In genomic region chr2:91321923-91322322, GRCm38 (mm10) we compare ENCODE assay signal across 24 mouse cellular contexts. TPM values are rescaled to one million over a fixed set of nuclear protein-coding genes. Genes with fewer than 3 reads are reported as not detected.
DNase-seq lines count a peak whose midpoint lies in the region; ATAC-seq and TF ChIP-seq lines count a peak whose summit lies in the region.
"Had no signal": no experiment of that assay in that cellular context is flagged by ENCODE, and none has a peak within 500 bp of the region (broad histone marks: within the 10 kb centered on the region; RNA-seq: fewer than 3 reads in every experiment).

No protein-coding gene starts in this region.

- no peaks in the 10 kb centered on the region for H3K9me3 ChIP-seq in stomach, embryonic 15.5 days
- no peaks in the 10 kb centered on the region for H3K9me3 ChIP-seq in stomach, postnatal 0 days (ENCODE audit: control insufficient read depth, low read length)
- H3K9me3 ChIP-seq in intestine, embryonic 16.5 days (ENCODE audit: control insufficient read depth, low read length), result no peaks in the 10 kb centered on the region
- H3K9me3 ChIP-seq in hindbrain, embryonic 11.5 days (ENCODE audit: control insufficient read depth, low read length), result no peaks in the 10 kb centered on the region
- H3K9me3 ChIP-seq: embryonic facial prominence, embryonic 10.5 days; embryonic facial prominence, embryonic 12.5 days; forebrain, embryonic 13.5 days; G1E had no signal

- 82% methylated on average over 2 of the region's 2 CpGs for WGBS in stomach, embryonic 15.5 days
- 63% methylated on average over 2 of the region's 2 CpGs for WGBS in stomach, postnatal 0 days
- WGBS in intestine, embryonic 16.5 days, result 58% methylated on average over 2 of the region's 2 CpGs
- 35% methylated on average over 2 of the region's 2 CpGs for WGBS in small intestine, adult 2 months
- 93% methylated on average over 2 of the region's 2 CpGs for WGBS in hindbrain, embryonic 11.5 days

- DNase-seq in stomach, postnatal 0 days (ENCODE audit: low spot score), result no peak
- DNase-seq in hindbrain, embryonic 11.5 days (ENCODE audit: low spot score), result no peak
- DNase-seq in retina, postnatal 1 day, result no peak
- no peak for DNase-seq in spleen, postnatal 36 days (ENCODE audit: low spot score in 2 of 2)
- DNase-seq: adrenal gland, adult 8-10 months; adrenal gland, postnatal 14 days; adrenal gland, postnatal 36 days; B cell, adult 2 months; cerebellum, adult 11-12 months; cerebellum, adult 2 months; cerebellum, adult 9-10 months; cerebellum, postnatal 10 days; cerebellum, postnatal 25 days had no signal

- H3K4me2 ChIP-seq in stomach, embryonic 15.5 days, result no peak overlapping the region
- no peak overlapping the region for H3K4me2 ChIP-seq in stomach, postnatal 0 days (replicated peaks; ENCODE audit: low read depth)
- H3K4me2 ChIP-seq in intestine, embryonic 16.5 days (ENCODE audit: low read depth, low read length), result no peak overlapping the region
- H3K4me2 ChIP-seq in hindbrain, embryonic 11.5 days (replicated peaks; ENCODE audit: low read depth, low read length), result no peak overlapping the region
- H3K4me2 ChIP-seq: embryonic facial prominence, embryonic 12.5 days; forebrain, embryonic 13.5 days had no signal

- no peak overlapping the region for H3K9ac ChIP-seq in stomach, embryonic 15.5 days
- H3K9ac ChIP-seq in stomach, postnatal 0 days (ENCODE audit: low read length), result no peak overlapping the region
- no peak overlapping the region; the same call in 1 of the 2 replicates for H3K9ac ChIP-seq in intestine, embryonic 16.5 days (ENCODE audit: low read depth, low read length)
- H3K9ac ChIP-seq in hindbrain, embryonic 11.5 days (ENCODE audit: low read depth, low read length), result no peak overlapping the region
- H3K9ac ChIP-seq: embryonic facial prominence, embryonic 12.5 days; forebrain, embryonic 13.5 days had no signal

- H3K27ac ChIP-seq in stomach, embryonic 15.5 days, result 0 out of 2 replicates have a peak overlapping the region, but pooled peaks have one; percentile 32
- H3K27ac ChIP-seq in stomach, postnatal 0 days (replicated peaks), result no peak overlapping the region
- peak overlapping the region; percentile 81 for H3K27ac ChIP-seq in intestine, embryonic 16.5 days (ENCODE audit: low read length)
- H3K27ac ChIP-seq in small intestine, adult 2 months (ENCODE audit: insufficient read depth, low read depth, low read length), result peak overlapping the region; percentile 85
- no peak overlapping the region for H3K27ac ChIP-seq in hindbrain, embryonic 11.5 days (ENCODE audit: low read depth, low read length)
- H3K27ac ChIP-seq: embryonic facial prominence, embryonic 10.5 days; embryonic facial prominence, embryonic 12.5 days; forebrain, embryonic 13.5 days had no signal

- ATAC-seq in stomach, embryonic 15.5 days (ENCODE audit: insufficient read depth, low FRiP score, low read depth), result no peak
- ATAC-seq in stomach, postnatal 0 days (ENCODE audit: low FRiP score, low TSS enrichment), result no peak
- ATAC-seq in intestine, embryonic 16.5 days, result peak; percentile 52
- ATAC-seq in hindbrain, embryonic 11.5 days (ENCODE audit: low FRiP score), result no peak
- ATAC-seq: activated CD4-positive, CD25-positive, alpha-beta regulatory T cell, adult 4 months; CD4-positive, CD25-positive, alpha-beta regulatory T cell, adult 4 months; forebrain, embryonic 13.5 days; Patski had no signal

- H3K36me3 ChIP-seq in stomach, embryonic 15.5 days, result no peaks in the 10 kb centered on the region
- H3K36me3 ChIP-seq in stomach, postnatal 0 days (ENCODE audit: control insufficient read depth, insufficient read depth, low read length), result no peaks in the 10 kb centered on the region
- no peaks in the 10 kb centered on the region for H3K36me3 ChIP-seq in intestine, embryonic 16.5 days (ENCODE audit: control insufficient read depth, insufficient read depth, low read length)
- no peaks in the 10 kb centered on the region for H3K36me3 ChIP-seq in small intestine, adult 2 months (ENCODE audit: control insufficient read depth, insufficient read depth, low read length)
- no peaks in the 10 kb centered on the region for H3K36me3 ChIP-seq in hindbrain, embryonic 11.5 days (ENCODE audit: control insufficient read depth, insufficient read depth, low read length)
- H3K36me3 ChIP-seq: embryonic facial prominence, embryonic 12.5 days; G1E had no signal

- no peaks in the 10 kb centered on the region for H3K4me1 ChIP-seq in stomach, embryonic 15.5 days
- no peaks in the 10 kb centered on the region for H3K4me1 ChIP-seq in stomach, postnatal 0 days (replicated peaks; ENCODE audit: control insufficient read depth, insufficient read depth)
- peaks cover 22% of the 10 kb centered on the region for H3K4me1 ChIP-seq in intestine, embryonic 16.5 days (ENCODE audit: control insufficient read depth, insufficient read depth, low read length)
- H3K4me1 ChIP-seq in small intestine, adult 2 months (ENCODE audit: control insufficient read depth, insufficient read depth, insufficient read length, low read length), result peaks cover 17% of the 10 kb centered on the region; the same call in 1 of the 2 replicates
- no peaks in the 10 kb centered on the region for H3K4me1 ChIP-seq in hindbrain, embryonic 11.5 days (replicated peaks; ENCODE audit: control insufficient read depth, insufficient read depth, low read length)

- no peak for TF ChIP-seq EP300 in stomach, postnatal 0 days (optimal IDR thresholded peaks at IDR 0.05)

- no peak overlapping the region for H3K4me3 ChIP-seq in stomach, embryonic 15.5 days (replicated peaks)
- H3K4me3 ChIP-seq in stomach, postnatal 0 days (ENCODE audit: low read depth, low read length), result no peak overlapping the region
- H3K4me3 ChIP-seq in intestine, embryonic 16.5 days (ENCODE audit: low read length), result no peak overlapping the region
- H3K4me3 ChIP-seq in small intestine, adult 2 months (ENCODE audit: low read depth, low read length), result no peak overlapping the region
- H3K4me3 ChIP-seq in hindbrain, embryonic 11.5 days (ENCODE audit: low read depth, low read length), result no peak overlapping the region
- H3K4me3 ChIP-seq: embryonic facial prominence, embryonic 10.5 days; embryonic facial prominence, embryonic 12.5 days; forebrain, embryonic 13.5 days had no signal

- no peaks in the 10 kb centered on the region for H3K27me3 ChIP-seq in stomach, embryonic 15.5 days (replicated peaks)
- no peaks in the 10 kb centered on the region for H3K27me3 ChIP-seq in stomach, postnatal 0 days (ENCODE audit: control insufficient read depth, insufficient read depth, low read length)
- no peaks in the 10 kb centered on the region for H3K27me3 ChIP-seq in intestine, embryonic 16.5 days (replicated peaks; ENCODE audit: control insufficient read depth, insufficient read depth, low read length)
- no peaks in the 10 kb centered on the region for H3K27me3 ChIP-seq in small intestine, adult 2 months (ENCODE audit: control insufficient read depth, insufficient read depth, low read length)
- no peaks in the 10 kb centered on the region for H3K27me3 ChIP-seq in hindbrain, embryonic 11.5 days (ENCODE audit: control insufficient read depth, insufficient read depth, low read length)
- H3K27me3 ChIP-seq: CH12.LX; embryonic facial prominence, embryonic 12.5 days; forebrain, embryonic 13.5 days; Patski had no signal

- TF ChIP-seq CTCF in stomach, postnatal 0 days (IDR thresholded peaks at IDR 0.05; ENCODE audit: low read depth), result no peak
- no peak for TF ChIP-seq CTCF in small intestine, adult 2 months (IDR thresholded peaks at IDR 0.05; ENCODE audit: extremely low read depth, insufficient read length, insufficient replicate concordance, low read depth, low read length)

- no peak for TF ChIP-seq POLR2A in small intestine, adult 2 months (IDR thresholded peaks at IDR 0.05; ENCODE audit: low read depth, low read length)

RNA-seq across cellular contexts. Expression of gene Arfgap2, which starts 57.1 kb away (rescaled TPM):
- 71.4 and 80.2 TPM in 2 replicates for polyA plus RNA-seq in stomach, embryonic 15.5 days (2015; fragmentation: Nextera tagmentation; extraction: Ambion mirVana)
- polyA plus RNA-seq in stomach, postnatal 0 days (2015; fragmentation: Nextera tagmentation; extraction: Ambion mirVana), result 46.7 and 48.1 TPM in 2 replicates
- polyA plus RNA-seq in intestine, embryonic 16.5 days (2015; fragmentation: Nextera tagmentation; extraction: Ambion mirVana), result 68.4 and 73.1 TPM in 2 replicates
- polyA plus RNA-seq in small intestine, adult 2 months (2012; rRNA removed), result 17.6 and 34.6 TPM in 2 replicates
- polyA plus RNA-seq in hindbrain, embryonic 11.5 days (2014; fragmentation: Nextera tagmentation; extraction: Ambion mirVana), result 66.1 and 78.9 TPM in 2 replicates

Comparison
In these comparisons a context has a peak if more than half of its experiments do, and no peak if none do; other contexts are left out.
1. H3K27ac ChIP-seq: peak in stomach, embryonic 15.5 days (single experiment), intestine, embryonic 16.5 days (single experiment) and small intestine, adult 2 months (single experiment); none in stomach, postnatal 0 days (single experiment) and hindbrain, embryonic 11.5 days (single experiment).